Mouse (Mus musculus) erythroblast, embryonic 14.5 days (primary cell): ENCODE data around the gene Col19a1. TPM values are rescaled to one million over a fixed set of nuclear protein-coding genes. Genes with fewer than 3 reads are reported as not detected.

Experiments used
- H3K27me3 ChIP-seq: 2 replicates; pipeline ENCODE4 v1.6.1; 2012; ENCODE audit warnings: inconsistent platforms; ENCODE audit not compliant: control insufficient read depth
- H3K36me3 ChIP-seq: 2 replicates; pipeline ENCODE4 v1.6.1; 2012; ENCODE audit warnings: mild to moderate bottlenecking, inconsistent platforms; ENCODE audit not compliant: control insufficient read depth
- H3K4me1 ChIP-seq: 2 replicates; pipeline ENCODE4 v1.6.1; 2012; ENCODE audit warnings: inconsistent platforms; ENCODE audit not compliant: control insufficient read depth
- H3K4me3 ChIP-seq: replicated peaks from 2 replicates; pipeline ENCODE3; 2012; ENCODE audit warnings: moderate library complexity, mild to moderate bottlenecking, inconsistent platforms
- H3K9me3 ChIP-seq: 2 replicates; pipeline ENCODE4 v1.6.1; 2012; ENCODE audit warnings: low read length, inconsistent platforms, mixed read lengths; ENCODE audit not compliant: control insufficient read depth
- GATA1 ChIP-seq: IDR thresholded peaks from 2 replicates; pipeline ENCODE4 v1.6.1; 2012; ENCODE audit warnings: low read length, inconsistent platforms, mixed read lengths
- TAL1 ChIP-seq: IDR thresholded peaks from 3 replicates; pipeline ENCODE4 v1.6.1; 2012; ENCODE audit warnings: low read length, inconsistent platforms, mixed read lengths
- polyA plus RNA-seq: library from polyadenylated mRNA; stranded (reverse); fragments of >175 nt; gene quantifications from 2 replicates; pipeline ENCODE4 v1.2.3, GENCODE M21; 2012

Gene Col19a1
- polyA plus RNA-seq, 1 experiment, result not detected

GRCm38 (mm10) chr1:24428306-24428705 is 159.0 kb downstream of the Col19a1 start:
- no peaks in the 10 kb centered on the region for H3K9me3 ChIP-seq
- no peaks in the 10 kb centered on the region for H3K36me3 ChIP-seq
- TF ChIP-seq TAL1 (no peak), GATA1 (no peak)
- no peaks in the 10 kb centered on the region for H3K27me3 ChIP-seq
- H3K4me1 ChIP-seq, result no peaks in the 10 kb centered on the region
- no peak overlapping the region for H3K4me3 ChIP-seq

GRCm38 (mm10) chr1:24378125-24378821 is 209.0 kb downstream of the Col19a1 start:
- Histone ChIP-seq H3K4me1 (no peaks in the 10 kb centered on the region), H3K36me3 (no peaks in the 10 kb centered on the region), H3K27me3 (no peaks in the 10 kb centered on the region), H3K9me3 (no peaks in the 10 kb centered on the region), H3K4me3 (no peak overlapping the region)
- TF ChIP-seq GATA1 (no peak), TAL1 (no peak)

GRCm38 (mm10) chr1:24374902-24375301 is 212.4 kb downstream of the Col19a1 start:
- H3K9me3 ChIP-seq, result no peaks in the 10 kb centered on the region
- no peak overlapping the region for H3K4me3 ChIP-seq
- H3K27me3 ChIP-seq, result no peaks in the 10 kb centered on the region
- H3K36me3 ChIP-seq, result no peaks in the 10 kb centered on the region
- no peaks in the 10 kb centered on the region for H3K4me1 ChIP-seq
- TF ChIP-seq TAL1, result no peak
- no peak for TF ChIP-seq GATA1

- no peaks in the 10 kb centered on the region for H3K4me1 ChIP-seq
- no peak for TF ChIP-seq GATA1
- no peak for TF ChIP-seq TAL1
Measured at GRCm38 (mm10) chr1:24373671-24374070, 213.6 kb downstream of the Col19a1 start.

GRCm38 (mm10) chr1:24372471-24373258 is 214.6 kb downstream of the Col19a1 start:
- no peak for TF ChIP-seq GATA1
- no peak for TF ChIP-seq TAL1
- Histone ChIP-seq H3K36me3 (no peaks in the 10 kb centered on the region), H3K27me3 (no peaks in the 10 kb centered on the region), H3K4me1 (no peaks in the 10 kb centered on the region), H3K4me3 (no peak overlapping the region), H3K9me3 (no peaks in the 10 kb centered on the region)

More at GRCm38 (mm10) chr1:24373671-24374070, 213.6 kb downstream of the Col19a1 start:
- Histone ChIP-seq H3K9me3 (no peaks in the 10 kb centered on the region), H3K4me3 (no peak overlapping the region), H3K36me3 (no peaks in the 10 kb centered on the region), H3K27me3 (no peaks in the 10 kb centered on the region)

GRCm38 (mm10) chr1:24367570-24368517 is 219.4 kb downstream of the Col19a1 start:
- Histone ChIP-seq H3K9me3 (peaks cover 4% of the 10 kb centered on the region; the same call in 1 of the 2 replicates), H3K4me1 (no peaks in the 10 kb centered on the region), H3K4me3 (no peak overlapping the region), H3K36me3 (no peaks in the 10 kb centered on the region), H3K27me3 (no peaks in the 10 kb centered on the region)
- TF ChIP-seq TAL1, result no peak
- no peak for TF ChIP-seq GATA1

- TF ChIP-seq TAL1 (no peak), GATA1 (no peak)
- Histone ChIP-seq H3K36me3 (no peaks in the 10 kb centered on the region), H3K4me3 (no peak overlapping the region), H3K4me1 (no peaks in the 10 kb centered on the region), H3K9me3 (peaks cover 16% of the 10 kb centered on the region), H3K27me3 (no peaks in the 10 kb centered on the region)
Measured at GRCm38 (mm10) chr1:24364775-24365174, 222.5 kb downstream of the Col19a1 start.

- TF ChIP-seq TAL1 (no peak), GATA1 (no peak)
Measured at GRCm38 (mm10) chr1:24361990-24362635, 225.2 kb downstream of the Col19a1 start.

More at GRCm38 (mm10) chr1:24361990-24362635, 225.2 kb downstream of the Col19a1 start:
- Histone ChIP-seq H3K9me3 (peaks cover 16% of the 10 kb centered on the region), H3K27me3 (no peaks in the 10 kb centered on the region), H3K4me3 (no peak overlapping the region), H3K4me1 (no peaks in the 10 kb centered on the region), H3K36me3 (no peaks in the 10 kb centered on the region)
